In genomic region chr3:84258518-84259031, GRCm38 (mm10) we compare ENCODE assay signal across 8 mouse cellular contexts. TPM values are rescaled to one million over a fixed set of nuclear protein-coding genes. Genes with fewer than 3 reads are reported as not detected.
A peak's percentile ranks its signal among the peaks of the same experiment; 100 is the strongest.
DNase-seq lines count a peak whose midpoint lies in the region; ATAC-seq lines count a peak whose summit lies in the region.

No protein-coding gene starts in this region.

- H3K27ac ChIP-seq in heart, embryonic 14.5 days (replicated peaks in 1 of 2; ENCODE audit: control insufficient read depth in 1 of 2, insufficient read depth in 1 of 2, low read depth in 2 of 2, low read length in 2 of 2), result no peak overlapping the region
- peak overlapping the region; percentile 72; the same call in 1 of the 2 replicates for H3K27ac ChIP-seq in intestine, embryonic 16.5 days (ENCODE audit: low read length)
- H3K27ac ChIP-seq in neural tube, embryonic 11.5 days (ENCODE audit: low read depth, low read length), result no peak overlapping the region

- H3K4me3 ChIP-seq in heart, embryonic 14.5 days (ENCODE audit: control insufficient read depth in 1 of 2, insufficient read depth in 1 of 2, low read depth in 1 of 2, low read length in 2 of 2), result peak overlapping the region; percentile 50 to 64
- H3K4me3 ChIP-seq in intestine, embryonic 16.5 days (ENCODE audit: low read length), result peak overlapping the region; percentile 69
- peak overlapping the region; percentile 71 for H3K4me3 ChIP-seq in neural tube, embryonic 11.5 days (ENCODE audit: low read depth, low read length)

- H3K4me1 ChIP-seq in heart, embryonic 14.5 days (ENCODE audit: control insufficient read depth in 2 of 2, insufficient read depth in 2 of 2, low read length in 2 of 2), result peaks cover 2 to 10% of the 10 kb centered on the region in 2 experiments; a peak in 3 of 4 replicates
- H3K4me1 ChIP-seq in intestine, embryonic 16.5 days (ENCODE audit: control insufficient read depth, insufficient read depth, low read length), result peaks cover 52% of the 10 kb centered on the region
- peaks cover 38% of the 10 kb centered on the region for H3K4me1 ChIP-seq in neural tube, embryonic 11.5 days (ENCODE audit: control insufficient read depth, insufficient read depth, low read length)

- H3K9me3 ChIP-seq in heart, embryonic 14.5 days (ENCODE audit: control insufficient read depth, low read length), result no peaks in the 10 kb centered on the region
- H3K9me3 ChIP-seq in intestine, embryonic 16.5 days (ENCODE audit: control insufficient read depth, low read length), result no peaks in the 10 kb centered on the region
- H3K9me3 ChIP-seq in neural tube, embryonic 11.5 days (ENCODE audit: control insufficient read depth, low read length), result no peaks in the 10 kb centered on the region

- H3K9ac ChIP-seq in heart, embryonic 14.5 days (ENCODE audit: low read length), result peak overlapping the region; percentile 85
- peak overlapping the region; percentile 81 for H3K9ac ChIP-seq in intestine, embryonic 16.5 days (ENCODE audit: low read depth, low read length)
- H3K9ac ChIP-seq in neural tube, embryonic 11.5 days (ENCODE audit: low read length), result peak overlapping the region; percentile 88

- no peak for ATAC-seq in heart, embryonic 14.5 days (ENCODE audit: insufficient number of reproducible peaks, insufficient read depth, low FRiP score, low read depth)
- ATAC-seq in intestine, embryonic 16.5 days, result no peak
- no peak for ATAC-seq in neural tube, embryonic 11.5 days (ENCODE audit: insufficient read depth, low FRiP score, low TSS enrichment)

- WGBS in heart, embryonic 14.5 days, result 8% methylated on average over 13 of the region's 13 CpGs
- WGBS in intestine, embryonic 16.5 days, result 9% methylated on average over 13 of the region's 13 CpGs
- 7% methylated on average over 13 of the region's 13 CpGs for WGBS in neural tube, embryonic 11.5 days

- peak overlapping the region; percentile 99 for H3K4me2 ChIP-seq in heart, embryonic 14.5 days (ENCODE audit: low read length)
- peak overlapping the region; percentile 99 for H3K4me2 ChIP-seq in intestine, embryonic 16.5 days (ENCODE audit: low read depth, low read length)
- peak overlapping the region; percentile 97 for H3K4me2 ChIP-seq in neural tube, embryonic 11.5 days (ENCODE audit: low read depth)

- intact Hi-C loops in gastrocnemius, postnatal 36 days (cut with DNase I), result no loop called here

- 0 out of 2 replicates have a peak, but pooled peaks cover 5% of the 10 kb centered on the region for H3K27me3 ChIP-seq in heart, embryonic 14.5 days (ENCODE audit: control insufficient read depth, insufficient read depth, low read length)
- no peaks in the 10 kb centered on the region for H3K27me3 ChIP-seq in intestine, embryonic 16.5 days (replicated peaks; ENCODE audit: control insufficient read depth, insufficient read depth, low read length)
- H3K27me3 ChIP-seq in neural tube, embryonic 11.5 days (ENCODE audit: control insufficient read depth, insufficient read depth, low read length), result no peaks in the 10 kb centered on the region

- no peaks in the 10 kb centered on the region for H3K36me3 ChIP-seq in heart, embryonic 14.5 days (ENCODE audit: control insufficient read depth, insufficient read depth, low read length)
- H3K36me3 ChIP-seq in intestine, embryonic 16.5 days (ENCODE audit: control insufficient read depth, insufficient read depth, low read length), result no peaks in the 10 kb centered on the region
- no peaks in the 10 kb centered on the region for H3K36me3 ChIP-seq in neural tube, embryonic 11.5 days (ENCODE audit: control insufficient read depth, insufficient read depth, low read length)

- no peak for DNase-seq in heart, adult 11 months
- peak; percentile 41 for DNase-seq in embryo, embryonic 11 days
- DNase-seq in neural tube, embryonic 11.5 days (ENCODE audit: low spot score), result peak; percentile 32
- no peak for DNase-seq in adrenal gland, adult 8-10 months
- no peak for DNase-seq in layer of hippocampus, postnatal 14 days (ENCODE audit: low spot score in 2 of 2)
- no peak for DNase-seq in gastrocnemius, postnatal 36 days

RNA-seq across cellular contexts. Expression of gene Trim2, which starts 48.1 kb away (rescaled TPM):
- polyA plus RNA-seq in heart, embryonic 14.5 days (2014; fragmentation: Nextera tagmentation; extraction: Ambion mirVana), result 8.5 and 9.3 TPM in 2 replicates
- 57.0 and 57.5 TPM in 2 replicates for polyA plus RNA-seq in intestine, embryonic 16.5 days (2015; fragmentation: Nextera tagmentation; extraction: Ambion mirVana)
- 107 and 115 TPM in 2 replicates for polyA plus RNA-seq in neural tube, embryonic 11.5 days (2014; fragmentation: Nextera tagmentation; extraction: Ambion mirVana)
- total RNA-seq in adrenal gland, adult 8-10 months (2022), result 10 to 100 TPM; 42.9 to 87.2 (median 60.4) TPM
- total RNA-seq in layer of hippocampus, postnatal 14 days (2021), result 100 to 1,000 TPM; 329 to 334 TPM
- 1 to 10 TPM; 2.7 to 3.3 TPM for total RNA-seq in gastrocnemius, postnatal 36 days (2021)

Comparison
In these comparisons a context has a peak if more than half of its experiments do, and no peak if none do; other contexts are left out.
1. DNase-seq: peak in embryo, embryonic 11 days (single experiment) and neural tube, embryonic 11.5 days (single experiment); none in heart, adult 11 months (single experiment), adrenal gland, adult 8-10 months (single experiment), layer of hippocampus, postnatal 14 days (0 of 2) and gastrocnemius, postnatal 36 days (0 of 2).
2. RNA of gene Trim2, which starts 48.1 kb away (total RNA-seq): 329 to 334 TPM in layer of hippocampus, postnatal 14 days and 42.9 to 87.2 TPM in adrenal gland, adult 8-10 months; 2.7 to 3.3 TPM in gastrocnemius, postnatal 36 days; every median in the first group is over 10 times any median in the second.
3. Peak in every context shown above with its lines, with median percentiles within 50 percentile points of each other: H3K4me2 ChIP-seq, H3K4me3 ChIP-seq and H3K9ac ChIP-seq.